Mouse (Mus musculus): ENCODE results near the gene Tsc1.

Tsc1 gene

DNA sequence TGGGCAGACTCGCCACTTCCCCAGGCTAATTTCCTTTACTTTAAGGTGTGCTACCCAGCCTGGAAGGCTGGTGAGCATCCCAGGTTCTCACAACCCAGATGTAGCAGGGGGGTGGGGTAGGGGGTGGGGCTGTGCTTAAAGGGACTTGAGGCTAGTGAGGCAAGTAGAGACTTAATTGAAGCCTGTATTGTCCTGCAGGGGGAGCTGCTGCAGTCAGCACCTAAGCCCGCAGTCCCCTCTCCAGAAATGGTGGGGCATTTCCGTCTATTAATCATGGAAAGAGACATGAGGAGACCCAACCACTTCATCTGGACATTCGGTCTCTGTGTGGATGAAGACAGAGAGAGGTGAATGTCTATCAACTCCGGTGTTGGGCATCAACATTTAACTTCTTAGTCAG lies 24.7 kb upstream of the Tsc1 start:
- no peak for DNase-seq (ENCODE audit: low spot score)

DNA sequence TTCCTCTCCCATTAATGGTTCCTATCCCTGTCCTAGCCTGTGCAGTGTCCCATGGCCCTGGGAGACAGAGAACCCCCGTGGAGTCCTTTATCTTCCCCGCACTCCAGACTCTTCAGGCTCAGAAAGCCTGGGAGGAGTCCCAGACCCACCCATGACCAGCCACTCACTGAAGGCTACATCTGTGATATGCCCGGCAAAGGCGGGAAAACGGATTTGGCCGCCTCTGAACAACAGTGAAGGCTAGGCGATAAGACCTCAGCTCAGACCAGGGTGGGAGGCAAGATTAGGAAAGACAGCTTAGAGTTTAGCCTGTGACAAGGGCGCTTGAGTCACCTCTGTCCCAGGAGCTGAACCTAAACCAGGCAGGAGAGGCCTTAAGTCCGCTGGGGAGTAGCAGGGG lies 24.2 kb upstream of the Tsc1 start:
- DNase-seq (ENCODE audit: low spot score) = no peak

DNA sequence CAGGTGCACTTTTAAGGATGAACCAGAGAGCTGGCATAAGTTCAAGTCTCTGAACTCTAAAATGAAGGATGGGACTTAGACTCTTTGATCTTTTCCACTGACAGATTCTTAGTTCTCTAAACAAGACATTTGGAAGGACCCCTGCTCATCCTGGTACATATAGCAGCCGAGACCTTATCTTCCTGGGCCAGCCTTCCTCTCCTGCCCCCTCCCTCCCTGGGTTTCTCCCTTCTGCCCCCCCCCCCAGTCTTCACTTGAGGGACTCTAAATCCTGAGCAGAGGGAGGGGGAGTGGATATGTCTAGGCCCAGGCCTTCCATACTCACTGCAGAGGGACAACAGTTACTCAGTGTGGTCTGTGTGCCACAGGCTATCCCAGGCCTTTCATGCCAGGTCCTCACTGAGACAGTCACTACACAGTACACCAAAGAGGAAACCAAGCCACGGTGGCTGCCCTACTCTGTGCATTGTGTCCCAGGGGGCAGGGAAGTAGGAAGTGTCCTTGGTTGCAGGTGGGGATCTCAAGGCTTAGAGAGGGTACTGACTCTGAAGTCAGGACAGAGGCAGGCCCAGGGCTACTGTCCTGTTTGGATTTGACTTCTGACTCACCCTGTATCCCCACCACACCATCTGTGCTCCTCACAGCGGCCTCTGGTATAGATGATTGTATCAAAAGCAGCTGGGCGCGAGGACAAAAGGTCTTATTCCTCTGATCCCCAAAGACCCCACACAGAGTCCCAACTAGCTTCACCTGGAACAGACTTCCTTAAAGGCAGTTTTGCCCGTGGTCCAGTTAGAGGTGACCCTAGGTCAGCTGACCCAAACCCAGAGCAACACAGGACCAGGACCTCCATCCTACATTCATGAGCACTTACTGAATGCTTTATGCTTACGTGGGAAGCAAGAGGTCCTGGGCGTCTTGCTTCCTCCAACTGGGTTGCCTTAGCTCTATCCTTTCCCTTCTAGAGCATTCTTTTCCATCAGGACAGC lies 23.2 kb upstream of the Tsc1 start:
- DNase-seq (ENCODE audit: low spot score) = no peak

DNA sequence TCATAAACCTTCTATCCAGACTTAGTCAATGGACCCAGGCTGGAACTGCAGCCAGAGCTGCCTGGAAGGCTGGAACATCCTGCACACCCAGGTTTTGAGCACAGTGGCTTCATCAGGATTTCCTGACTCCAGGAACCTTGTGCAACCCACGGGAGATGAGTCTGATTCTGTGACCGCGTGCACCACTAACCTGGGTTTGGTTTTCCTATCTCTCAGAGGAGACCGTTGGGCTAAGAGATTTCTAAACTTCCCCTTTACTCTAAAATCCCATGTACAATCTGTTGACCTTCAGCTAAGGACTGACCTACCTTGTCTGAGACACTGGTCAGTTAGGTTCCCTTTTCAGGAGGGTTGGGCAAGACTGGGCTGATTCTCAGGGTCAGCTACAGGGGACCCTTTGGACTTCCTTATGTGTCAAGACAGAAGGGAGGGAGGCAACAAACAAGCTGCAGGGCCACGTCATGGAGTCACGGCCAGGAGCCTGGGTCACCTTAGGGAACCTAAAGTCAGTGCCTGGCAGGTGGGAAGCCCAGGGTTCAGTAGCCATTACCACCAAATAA lies 22.2 kb upstream of the Tsc1 start:
- no peak for DNase-seq (ENCODE audit: low spot score)

DNA sequence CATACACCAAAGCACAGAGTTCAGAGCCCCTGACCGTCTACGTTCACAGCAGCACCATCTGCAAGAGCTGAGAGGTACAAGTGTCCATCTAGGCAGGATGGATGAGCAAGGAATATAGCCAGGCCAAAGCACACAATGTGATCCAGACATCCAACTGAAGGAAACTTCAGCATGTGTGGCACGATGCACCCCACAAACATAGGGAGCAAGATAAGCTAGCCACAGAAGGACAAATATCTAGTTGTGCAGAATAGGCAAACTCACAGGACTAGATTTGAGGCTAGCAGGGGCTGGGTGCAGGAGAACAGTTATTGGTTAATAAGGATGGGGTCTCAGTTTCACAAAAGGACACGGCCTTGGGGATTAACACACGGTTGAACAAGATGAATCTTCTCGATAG lies 21.7 kb upstream of the Tsc1 start:
- no peak for DNase-seq (ENCODE audit: low spot score)

DNA sequence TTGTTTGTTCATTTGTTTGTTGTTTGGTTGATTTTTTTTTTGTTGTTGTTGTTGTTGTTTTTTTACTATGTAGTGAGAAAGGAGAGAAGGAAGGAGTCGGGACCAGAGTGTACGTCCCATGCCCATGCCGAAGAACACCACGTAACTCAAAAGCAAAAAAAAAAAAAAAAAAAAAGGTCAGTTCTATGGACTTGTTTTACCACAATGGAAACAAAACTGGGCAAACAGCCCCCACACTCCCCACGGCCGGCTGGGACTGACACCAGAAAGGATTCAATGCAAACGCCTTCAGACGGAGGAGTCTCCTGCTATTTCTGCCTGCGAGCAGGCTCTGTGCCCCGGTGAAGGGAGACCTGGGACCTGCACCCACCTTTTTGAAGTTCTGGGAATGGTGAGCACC lies 20.5 kb upstream of the Tsc1 start:
- DNase-seq (ENCODE audit: low spot score) = no peak

DNA sequence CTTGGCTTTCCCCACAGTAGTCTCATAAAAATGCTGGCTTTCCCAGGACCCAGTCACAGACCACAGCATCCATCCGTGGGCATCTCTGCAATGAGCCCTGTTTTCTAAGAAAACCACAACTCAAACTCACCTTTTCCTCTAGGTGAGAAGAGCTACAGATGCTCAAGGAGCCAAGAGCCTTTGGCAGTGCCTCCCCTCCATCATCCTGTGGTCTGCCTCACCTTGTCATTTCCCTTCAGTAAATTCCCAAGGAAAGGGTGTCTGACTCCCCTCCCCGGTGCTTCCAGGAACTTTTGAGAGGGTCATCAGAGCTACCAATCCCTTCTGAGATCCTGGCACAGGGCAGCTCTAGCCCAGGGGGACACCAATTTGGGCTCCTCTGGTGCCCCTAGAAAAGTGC lies 19.9 kb upstream of the Tsc1 start:
- no peak for DNase-seq (ENCODE audit: low spot score)

DNA sequence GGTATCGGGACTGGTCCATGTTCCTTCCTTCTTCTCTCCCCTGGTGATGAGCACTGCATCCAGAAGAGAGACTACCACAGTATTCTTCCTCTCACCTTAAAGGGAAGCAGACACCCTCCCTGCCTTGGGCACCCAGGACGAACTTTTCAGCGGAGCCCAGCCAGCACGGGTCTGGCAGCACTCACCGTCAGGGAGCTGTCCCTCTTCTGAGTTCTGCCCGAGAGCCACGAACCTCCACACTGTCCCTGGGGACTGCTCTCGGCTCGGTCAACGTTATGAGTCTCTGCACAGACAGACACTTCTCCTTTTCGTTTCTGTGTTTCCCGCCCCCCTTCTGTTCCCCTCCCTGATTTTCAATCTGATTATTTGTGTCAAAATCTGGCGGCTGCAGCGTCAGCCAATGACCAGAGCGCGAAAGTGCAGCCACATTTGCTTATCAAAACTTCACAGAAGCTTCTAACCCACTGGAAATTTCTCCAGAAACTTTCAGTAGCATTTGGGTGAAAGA lies 19.3 kb upstream of the Tsc1 start, which contains the start of gene Gfi1b:
TSS of gene Gfi1b (minus strand) at position 319 of the 508 bp plus-strand sequence.
- DNase-seq (ENCODE audit: low spot score) = no peak

DNA sequence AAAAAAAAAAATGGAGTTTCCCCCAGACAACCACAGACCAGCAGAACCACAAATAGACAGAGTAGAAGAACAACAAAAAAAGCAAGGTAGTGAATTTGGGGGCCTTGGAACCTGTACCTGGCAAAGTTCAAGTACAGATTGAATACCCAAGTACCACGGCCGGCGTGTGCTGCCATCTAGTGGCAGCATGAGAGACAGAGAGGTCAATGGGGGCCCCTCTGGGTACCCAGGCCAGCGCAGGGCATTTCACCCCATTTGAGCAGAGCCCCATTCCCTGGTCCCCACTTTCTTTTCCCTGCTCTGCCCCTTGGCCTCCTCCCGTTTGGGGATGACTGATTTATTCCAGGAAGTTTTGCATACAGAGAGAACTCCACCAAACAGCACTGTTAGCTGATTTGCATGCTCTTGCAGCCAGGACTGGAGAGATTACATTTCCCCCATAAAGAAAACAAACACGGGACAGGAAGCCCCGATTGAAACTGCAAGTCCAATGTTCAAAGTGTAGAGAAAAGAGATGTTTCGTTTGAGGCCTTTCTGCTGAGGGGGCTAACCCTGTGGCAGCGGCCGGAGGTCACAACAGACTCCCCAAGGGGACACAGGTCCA lies 18.4 kb upstream of the Tsc1 start:
- DNase-seq (ENCODE audit: low spot score) = no peak

DNA sequence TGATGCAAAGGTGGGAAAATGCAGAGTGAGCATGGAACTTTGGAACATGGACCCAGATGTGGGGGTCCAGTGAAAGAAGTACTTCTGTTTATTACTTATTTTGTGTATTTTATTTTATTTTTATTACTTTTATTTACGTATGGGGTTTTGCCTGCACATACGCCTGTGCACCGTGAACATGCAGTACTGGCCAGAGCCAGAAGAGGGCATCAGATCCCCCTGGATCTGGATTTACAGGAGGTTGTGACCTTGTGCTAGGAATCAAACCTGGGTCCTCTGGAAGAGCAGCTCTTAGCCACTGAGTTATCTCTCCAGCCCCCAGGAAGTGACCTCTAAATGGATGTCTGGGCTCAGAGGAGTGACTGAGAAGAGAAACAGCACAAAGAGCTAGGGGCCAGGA lies 16.2 kb upstream of the Tsc1 start:
- DNase-seq (ENCODE audit: low spot score) = no peak

DNA sequence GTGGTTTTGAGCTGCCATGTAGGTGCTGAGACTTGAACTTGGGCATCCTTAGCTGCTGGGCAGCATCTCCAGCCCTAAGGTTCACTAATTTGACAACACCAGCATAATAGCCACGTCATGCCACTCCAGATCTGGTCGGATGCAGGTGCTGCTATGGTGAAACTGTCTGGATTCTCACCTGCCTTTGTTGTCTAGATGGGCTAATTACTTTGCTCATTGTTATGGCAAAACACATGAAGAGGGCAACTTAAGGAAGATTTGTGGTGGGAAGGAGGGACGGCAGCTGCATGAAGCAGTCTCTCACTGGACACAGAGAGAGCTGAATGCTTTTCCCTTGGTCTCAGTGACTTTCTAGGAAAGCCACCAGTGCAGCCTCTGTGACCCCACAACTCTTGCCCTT lies 15.0 kb upstream of the Tsc1 start:
- no peak for DNase-seq (ENCODE audit: low spot score)

DNA sequence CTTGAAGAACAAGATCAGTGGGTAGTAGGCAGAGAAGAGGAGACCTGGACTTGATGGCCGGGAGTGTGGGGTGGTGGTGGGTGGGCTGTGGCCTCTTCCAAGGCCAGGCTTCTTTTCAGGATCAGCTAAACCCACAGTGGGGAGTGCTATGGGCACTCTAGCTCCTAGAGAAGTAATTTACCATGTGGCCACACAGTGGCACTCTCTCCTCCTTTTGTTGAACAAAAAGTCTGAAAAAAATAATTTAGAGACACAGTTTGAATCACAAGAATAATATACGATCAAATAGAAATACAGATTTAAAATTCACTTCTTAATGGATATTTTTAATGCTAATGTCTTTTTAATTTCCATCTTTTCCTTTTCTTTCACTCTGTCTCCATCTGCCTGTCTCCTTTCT lies 13.0 kb upstream of the Tsc1 start:
- DNase-seq (ENCODE audit: low spot score) = no peak

DNA sequence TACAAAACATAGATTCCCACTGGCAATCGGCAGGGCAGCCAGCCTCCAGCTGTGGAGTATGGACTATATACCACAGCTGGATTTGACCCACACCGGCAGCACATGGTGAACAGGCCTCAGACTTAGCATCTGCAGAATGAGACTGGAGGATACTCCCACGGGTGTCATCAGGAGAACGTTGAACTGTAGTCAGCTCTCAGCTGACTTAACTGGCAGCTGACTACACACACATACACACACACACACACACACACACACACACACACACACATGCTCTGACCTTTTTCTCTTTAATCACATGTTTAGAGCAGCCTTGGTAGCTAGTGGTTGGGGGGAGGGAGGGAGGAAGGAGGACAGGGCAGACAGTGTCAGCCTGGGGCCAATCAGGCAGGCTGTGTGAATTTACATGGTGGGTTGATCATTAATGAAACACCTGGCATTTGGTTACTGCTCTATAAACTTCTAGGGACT lies 11.1 kb upstream of the Tsc1 start:
- DNase-seq (ENCODE audit: low spot score) = no peak

DNA sequence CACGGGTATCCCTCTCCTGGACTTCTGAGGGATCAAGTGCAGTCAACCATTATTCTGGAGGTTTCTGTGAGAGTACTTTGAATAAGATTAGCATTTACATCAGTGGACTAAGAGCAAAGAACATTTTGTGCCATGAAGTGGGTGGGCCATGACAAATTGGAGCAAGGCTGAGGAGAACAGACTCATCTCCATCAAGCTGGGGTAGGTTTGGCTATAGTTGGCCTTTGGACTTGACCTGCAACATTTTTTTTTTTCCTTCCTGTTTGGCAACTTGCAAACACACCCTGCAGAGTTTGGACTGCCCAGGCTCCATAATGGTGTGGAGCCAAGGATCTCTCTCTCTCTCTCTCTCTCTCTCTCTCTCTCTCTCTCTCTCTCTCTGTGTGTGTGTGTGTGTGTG lies 8.4 kb upstream of the Tsc1 start:
- no peak for DNase-seq (ENCODE audit: low spot score)

DNA sequence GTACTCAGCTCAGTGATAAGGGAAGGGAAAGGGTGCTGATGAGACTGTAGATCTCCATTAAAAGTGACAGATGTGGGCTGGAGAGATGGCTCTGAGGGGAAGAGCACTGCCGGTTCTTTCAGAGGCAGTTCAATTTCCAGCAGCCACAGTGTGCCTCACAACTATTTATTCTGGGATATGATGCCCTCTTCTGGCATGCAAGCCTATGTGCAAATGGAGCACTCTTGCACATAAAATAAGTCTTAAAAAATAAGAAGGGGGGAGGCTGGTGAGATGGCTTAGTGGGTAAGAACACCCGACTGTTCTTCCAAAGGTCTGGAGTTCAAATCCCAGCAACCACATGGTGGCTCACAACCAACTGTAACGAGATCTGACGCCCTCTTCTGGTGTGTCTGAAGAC lies 7.9 kb upstream of the Tsc1 start:
- DNase-seq (ENCODE audit: low spot score) = no peak

DNA sequence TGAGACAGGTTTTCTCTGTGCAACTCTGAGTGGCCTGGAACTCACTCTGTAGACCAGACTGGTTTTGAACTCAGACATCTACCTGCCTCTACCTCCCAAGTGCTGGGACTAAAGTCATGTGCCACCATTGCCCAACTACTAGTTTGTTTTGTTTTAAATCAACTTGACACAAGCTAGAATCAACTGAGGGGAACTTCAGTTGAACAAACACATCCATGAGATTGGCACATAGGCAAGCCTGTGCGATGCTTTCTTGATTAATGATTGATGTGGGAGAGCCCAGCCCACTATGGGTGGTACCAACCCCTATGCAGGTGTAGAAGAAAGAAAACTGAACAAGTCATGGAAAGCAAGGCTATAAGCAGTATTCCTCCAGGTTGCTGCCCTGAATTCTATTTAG lies 5.8 kb upstream of the Tsc1 start:
- no peak for DNase-seq (ENCODE audit: low spot score)

DNA sequence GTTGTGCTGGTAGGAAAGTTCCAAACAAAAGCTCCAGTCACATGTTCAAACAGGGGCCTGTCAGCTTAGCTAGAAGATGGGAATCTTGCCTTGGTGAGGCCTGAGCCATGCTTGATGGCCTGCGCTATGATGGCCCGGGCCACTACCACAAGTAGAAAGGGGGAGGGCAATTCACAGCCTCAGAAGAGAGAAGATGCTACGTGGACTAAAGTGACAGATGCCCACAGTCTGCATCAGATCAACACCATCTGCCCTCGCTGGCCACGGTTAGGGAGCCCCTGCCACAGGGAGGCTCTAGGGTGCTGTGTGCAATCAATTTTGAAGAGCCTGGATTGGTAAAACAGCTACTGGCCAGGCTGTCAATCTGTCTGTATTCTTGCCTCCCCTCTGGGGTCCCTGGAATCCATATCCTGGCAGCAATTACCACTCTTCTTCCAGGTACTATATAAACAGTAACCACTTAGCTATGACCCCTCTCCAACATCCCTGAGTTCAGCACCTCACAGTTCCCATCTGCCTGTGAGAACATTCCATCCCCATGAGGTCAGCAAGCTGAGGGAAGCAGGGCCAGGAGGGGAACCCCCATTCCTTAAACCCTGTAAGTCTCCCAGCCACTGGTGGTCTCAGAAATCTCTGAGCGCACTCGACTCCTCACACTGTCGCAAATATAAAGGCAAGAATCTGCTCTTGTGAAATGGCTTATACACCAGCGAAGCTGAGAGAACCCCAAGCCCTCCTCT lies 3.8 kb upstream of the Tsc1 start:
- DNase-seq (ENCODE audit: low spot score) = no peak

DNA sequence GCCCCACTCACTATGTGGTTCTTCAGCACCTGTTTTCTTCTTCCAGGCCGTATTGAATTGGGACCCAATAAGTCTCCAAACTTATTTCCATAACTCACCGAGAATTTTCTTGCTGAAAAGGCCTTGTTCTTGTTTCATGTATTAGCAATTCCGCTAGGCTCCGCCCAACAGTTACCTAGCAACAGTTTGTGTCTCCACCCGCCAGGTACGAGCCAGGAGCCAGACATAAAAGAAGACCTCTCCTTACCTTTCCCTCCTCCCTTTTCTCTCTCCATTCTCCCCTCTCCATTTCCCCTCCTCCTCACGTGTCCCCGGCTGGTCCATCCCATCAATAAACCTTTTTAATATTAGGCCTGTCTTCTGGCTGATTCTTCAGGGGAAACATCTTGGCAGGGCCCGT lies 2.7 kb upstream of the Tsc1 start:
- no peak for DNase-seq (ENCODE audit: low spot score)

DNA sequence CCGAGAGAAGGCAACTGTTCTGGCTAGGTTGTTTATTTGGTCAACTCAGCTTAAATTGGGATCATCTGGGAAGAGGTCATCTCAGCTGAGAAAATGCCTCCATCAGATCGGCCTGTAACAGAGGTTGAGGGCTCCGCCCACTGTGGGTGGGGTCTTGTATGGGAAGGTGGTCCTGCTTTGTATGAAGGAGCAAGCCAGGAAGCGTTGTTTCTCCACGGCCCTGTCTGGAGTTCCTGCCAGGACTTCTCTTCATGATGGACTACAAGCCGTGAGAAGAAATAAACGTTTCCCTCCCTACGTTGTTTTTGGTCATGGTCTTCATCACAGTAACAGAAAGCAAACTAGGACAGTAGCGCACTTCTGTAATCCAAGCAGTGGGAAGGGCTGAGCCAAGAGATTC lies 2.1 kb upstream of the Tsc1 start:
- DNase-seq (ENCODE audit: low spot score) = peak; percentile 37

DNA sequence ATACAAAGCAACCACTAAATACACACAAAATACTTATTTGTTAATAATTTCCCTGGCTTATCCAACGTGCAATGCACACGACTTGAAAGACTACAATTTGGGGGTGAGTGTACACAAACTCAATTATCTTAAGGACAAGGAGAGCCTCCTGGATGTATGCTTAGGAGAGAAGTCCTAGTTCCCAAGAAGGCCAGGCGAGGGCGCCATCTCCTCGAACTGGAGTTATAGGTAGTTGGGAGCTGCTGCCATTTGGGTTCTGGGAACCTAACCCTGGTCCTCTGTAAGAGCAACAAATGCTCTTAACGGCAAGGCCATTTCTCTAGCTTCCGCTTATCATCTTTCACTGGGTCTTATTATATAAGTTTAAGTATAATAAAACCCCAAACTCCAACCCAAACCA lies 1.2 kb upstream of the Tsc1 start:
- DNase-seq (ENCODE audit: low spot score) = no peak

DNA sequence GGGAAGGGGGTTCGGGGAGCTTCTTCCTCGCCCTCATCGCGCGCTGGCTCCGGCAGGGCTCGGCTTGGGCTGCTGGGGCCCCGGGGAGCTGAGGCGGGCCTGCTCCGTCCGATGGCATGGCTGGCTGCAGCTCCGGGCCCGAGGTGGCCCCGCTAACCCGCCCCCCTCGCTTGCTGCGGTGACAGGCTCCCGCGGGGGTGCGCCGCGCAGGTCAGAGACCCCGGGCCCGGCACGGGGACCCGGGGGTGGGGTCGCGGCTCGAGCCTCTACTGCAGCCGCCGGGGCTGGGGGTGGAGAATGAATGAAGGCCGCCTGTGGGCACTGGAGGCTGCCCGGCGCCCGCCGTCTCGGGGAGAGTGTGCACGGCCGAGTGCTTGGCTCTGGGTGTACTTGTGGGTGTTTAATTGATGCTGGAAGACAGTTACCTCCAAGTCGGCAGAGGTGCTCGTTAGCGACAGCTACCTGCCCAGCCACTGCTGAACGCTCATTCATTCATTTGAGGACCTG lies 460 bp downstream of the Tsc1 start:
- DNase-seq (ENCODE audit: low spot score) = no peak

DNA sequence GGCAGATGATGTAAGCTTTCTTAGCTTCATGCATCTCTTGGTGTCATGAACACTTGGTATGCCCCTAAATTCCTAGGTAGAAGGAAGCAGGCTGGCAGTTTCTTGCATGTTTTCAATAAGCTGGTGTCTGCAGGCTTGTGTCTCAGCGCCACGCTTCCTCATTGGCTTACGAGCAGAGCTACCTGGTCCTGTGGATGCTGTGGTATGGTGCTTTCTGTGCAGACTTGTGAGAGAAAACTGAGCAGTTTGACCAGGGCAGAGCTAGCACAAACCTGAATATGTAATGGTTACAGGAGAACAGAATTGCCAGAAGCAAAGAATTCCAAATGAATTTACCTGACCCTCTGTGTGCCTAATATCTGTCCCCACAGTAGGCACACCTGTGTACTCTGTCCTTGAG lies 2.1 kb downstream of the Tsc1 start:
- DNase-seq (ENCODE audit: low spot score) = no peak
